Mouse (Mus musculus) lung, postnatal 0 days (tissue): ENCODE data around the gene Mast3. TPM values are rescaled to one million over a fixed set of nuclear protein-coding genes. Genes with fewer than 3 reads are reported as not detected.

Experiments used
- ATAC-seq: fragments of 200-750 bp; cut with Nextera tagmentation; 2 replicates; pipeline ENCODE4 v1.8.0; 2017; ENCODE audit warnings: moderate library complexity
- DNase-seq: peaks from one replicate; pipeline ENCODE4 v3.0.0-alpha.2; 2016; ENCODE audit warnings: low spot score
- H3K27ac ChIP-seq: fragments of 300-500 bp; sonication (generic); 2 replicates; pipeline ENCODE4 v1.5.1; 2014; ENCODE audit warnings: antibody characterized with exemption, mild to moderate bottlenecking, low read length, mixed read lengths
- H3K27me3 ChIP-seq: fragments of 300-500 bp; sonication (generic); replicated peaks from 2 replicates; pipeline ENCODE4 v1.6.1; 2014; ENCODE audit warnings: low read length, mixed read lengths; ENCODE audit not compliant: insufficient read depth
- H3K36me3 ChIP-seq: fragments of 300-500 bp; sonication (generic); 2 replicates; pipeline ENCODE4 v1.6.1; 2014; ENCODE audit warnings: low read length, mixed read lengths; ENCODE audit not compliant: insufficient read depth
- H3K4me1 ChIP-seq: fragments of 300-500 bp; sonication (generic); 2 replicates; pipeline ENCODE4 v1.6.1; 2014; ENCODE audit warnings: antibody characterized with exemption, low read depth, low read length, mixed read lengths; ENCODE audit not compliant: insufficient read depth
- H3K4me2 ChIP-seq: fragments of 300-500 bp; sonication (generic); replicated peaks from 2 replicates; pipeline ENCODE4 v1.6.1; 2014; ENCODE audit warnings: low read depth, mild to moderate bottlenecking, low read length, moderate library complexity, mixed read lengths
- H3K4me3 ChIP-seq: fragments of 300-500 bp; sonication (generic); 2 replicates; pipeline ENCODE4 v1.5.1; 2014; ENCODE audit warnings: low read depth, low read length
- H3K9ac ChIP-seq: fragments of 300-500 bp; sonication (generic); replicated peaks from 2 replicates; pipeline ENCODE4 v1.6.1; 2014; ENCODE audit warnings: low read depth, mild to moderate bottlenecking
- H3K9me3 ChIP-seq: fragments of 300-500 bp; sonication (generic); 2 replicates; pipeline ENCODE4 v1.6.1; 2016; ENCODE audit warnings: low read length, mixed read lengths
- CTCF ChIP-seq: IDR thresholded peaks from 2 replicates; pipeline ENCODE4 v1.5.1; 2016; ENCODE audit warnings: antibody characterized with exemption, mild to moderate bottlenecking
- EP300 ChIP-seq: IDR thresholded peaks from 2 replicates; pipeline ENCODE4 v1.6.1; 2016; ENCODE audit warnings: antibody characterized with exemption, mild to moderate bottlenecking, control low read depth
- WGBS: fragments of 180-500 bp; shearing (Covaris S2); extraction: QIAGEN DNeasy Blood & Tissue Kit; methylation state at CpG from one replicate; pipeline ENCODE4 v1.1.7; 2014; 5-methylcytosine and 5-hydroxymethylcytosine counted together
- polyA plus RNA-seq: library from polyadenylated mRNA; unstranded; fragments of >200 nt; fragmentation: Nextera tagmentation; extraction: Ambion mirVana; gene quantifications from 2 replicates; pipeline ENCODE4 v1.2.1, GENCODE M21; 2015

Gene Mast3
- polyA plus RNA-seq, 1 experiment from 2014 or later, result 7.6 TPM

DNA sequence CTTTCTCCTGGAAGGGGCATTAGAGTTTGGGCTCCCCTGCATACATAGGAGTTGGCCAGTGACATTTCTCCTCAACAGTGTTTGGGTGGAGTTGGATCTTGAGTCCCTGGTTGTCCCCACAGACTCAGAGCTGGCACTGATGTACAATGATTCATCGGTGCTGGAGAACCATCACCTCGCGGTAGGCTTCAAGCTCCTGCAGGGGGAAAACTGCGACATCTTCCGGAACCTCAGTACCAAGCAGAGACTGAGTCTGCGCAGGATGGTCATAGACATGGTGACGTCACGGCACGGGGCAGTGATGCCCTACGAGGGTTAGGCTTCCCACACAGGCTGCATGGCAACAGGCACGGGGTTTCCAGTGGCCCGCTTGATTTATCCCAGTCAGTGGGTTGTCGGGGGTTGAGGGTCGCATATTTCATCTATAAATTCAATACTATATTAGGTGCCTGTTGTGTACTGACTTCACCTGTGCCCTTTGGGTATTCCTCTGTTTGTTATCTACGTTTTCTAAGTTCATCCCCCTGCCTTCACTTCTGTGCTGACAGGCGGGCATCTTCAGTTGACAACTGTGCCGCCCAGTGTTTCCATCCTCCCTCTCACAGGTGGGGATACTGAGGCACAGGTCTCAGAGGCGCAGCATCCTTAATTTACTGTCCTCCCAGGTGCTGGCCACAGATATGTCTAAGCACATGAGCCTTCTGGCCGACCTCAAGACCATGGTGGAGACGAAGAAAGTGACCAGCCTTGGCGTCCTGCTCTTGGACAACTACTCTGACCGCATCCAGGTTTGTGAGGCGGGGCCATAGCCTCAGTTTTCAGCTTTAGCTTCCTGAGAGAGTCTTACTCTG lies 56.4 kb downstream of the Mast3 start:
- H3K36me3 ChIP-seq, result no peaks in the 10 kb centered on the region
- no peak for TF ChIP-seq EP300
- TF ChIP-seq CTCF, result no peak
- 81% methylated on average over 23 of the region's 23 CpGs for WGBS
- H3K4me3 ChIP-seq, result no peak overlapping the region
- peaks cover 20% of the 10 kb centered on the region; the same call in 1 of the 2 replicates for H3K27me3 ChIP-seq
- no peak for DNase-seq
- H3K9me3 ChIP-seq, result no peaks in the 10 kb centered on the region
- no peak overlapping the region for H3K4me2 ChIP-seq
- peaks cover 7% of the 10 kb centered on the region; the same call in 1 of the 2 replicates for H3K4me1 ChIP-seq
- no peak overlapping the region for H3K27ac ChIP-seq
- no peak overlapping the region for H3K9ac ChIP-seq
- ATAC-seq, result no peak

DNA sequence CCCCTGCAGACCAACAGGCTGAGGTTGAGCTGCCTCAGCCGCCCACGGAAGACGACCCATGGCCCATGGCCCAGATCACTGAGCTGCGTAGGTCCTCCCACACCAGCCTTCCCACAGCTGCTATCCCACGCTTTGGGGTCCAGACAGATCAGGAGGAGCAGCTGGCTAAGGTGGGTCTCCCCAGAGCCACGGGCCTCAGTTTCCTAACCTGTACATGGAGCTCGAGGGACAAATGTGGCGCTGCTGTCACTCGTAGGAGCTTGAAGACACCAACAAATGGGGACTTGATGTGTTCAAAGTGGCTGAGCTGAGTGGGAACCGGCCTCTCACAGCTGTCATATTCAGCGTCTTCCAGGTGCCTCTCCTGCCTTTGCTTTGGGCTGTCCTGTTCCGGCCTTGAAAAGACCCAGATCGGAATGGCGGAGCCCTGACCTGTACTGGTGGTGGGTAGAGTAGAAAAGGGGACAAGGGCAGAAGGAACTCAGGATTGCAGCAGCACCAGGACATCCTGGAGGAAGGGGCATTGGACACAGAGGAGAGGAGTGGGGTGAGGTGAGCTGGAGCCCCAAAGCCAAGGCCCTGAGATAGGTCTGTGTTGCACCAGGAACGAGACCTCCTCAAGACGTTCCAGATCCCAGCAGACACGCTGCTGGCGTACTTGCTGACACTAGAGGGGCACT lies 57.5 kb downstream of the Mast3 start:
- Histone ChIP-seq H3K4me3 (no peak overlapping the region), H3K27me3 (peaks cover 31% of the 10 kb centered on the region; the same call in 1 of the 2 replicates), H3K27ac (no peak overlapping the region), H3K4me1 (no peaks in the 10 kb centered on the region; the same call in 1 of the 2 replicates), H3K36me3 (no peaks in the 10 kb centered on the region), H3K9me3 (no peaks in the 10 kb centered on the region), H3K4me2 (no peak overlapping the region), H3K9ac (no peak overlapping the region)
- 82% methylated on average over 18 of the region's 18 CpGs for WGBS
- no peak for TF ChIP-seq EP300
- TF ChIP-seq CTCF, result no peak
- ATAC-seq (no peak), DNase-seq (no peak)

- Histone ChIP-seq H3K27me3 (peaks cover 38% of the 10 kb centered on the region; the same call in 1 of the 2 replicates), H3K4me3 (no peak overlapping the region), H3K27ac (no peak overlapping the region), H3K9ac (no peak overlapping the region), H3K4me1 (no peaks in the 10 kb centered on the region; the same call in 1 of the 2 replicates), H3K9me3 (no peaks in the 10 kb centered on the region), H3K4me2 (no peak overlapping the region), H3K36me3 (no peaks in the 10 kb centered on the region)
- TF ChIP-seq CTCF, result no peak
- TF ChIP-seq EP300, result no peak
- ATAC-seq, result no peak
- 41% methylated on average over 9 of the region's 9 CpGs for WGBS
- DNase-seq, result no peak
Observed at GRCm38 (mm10) chr8:70746676-70747075, 58.2 kb downstream of the Mast3 start.

DNA sequence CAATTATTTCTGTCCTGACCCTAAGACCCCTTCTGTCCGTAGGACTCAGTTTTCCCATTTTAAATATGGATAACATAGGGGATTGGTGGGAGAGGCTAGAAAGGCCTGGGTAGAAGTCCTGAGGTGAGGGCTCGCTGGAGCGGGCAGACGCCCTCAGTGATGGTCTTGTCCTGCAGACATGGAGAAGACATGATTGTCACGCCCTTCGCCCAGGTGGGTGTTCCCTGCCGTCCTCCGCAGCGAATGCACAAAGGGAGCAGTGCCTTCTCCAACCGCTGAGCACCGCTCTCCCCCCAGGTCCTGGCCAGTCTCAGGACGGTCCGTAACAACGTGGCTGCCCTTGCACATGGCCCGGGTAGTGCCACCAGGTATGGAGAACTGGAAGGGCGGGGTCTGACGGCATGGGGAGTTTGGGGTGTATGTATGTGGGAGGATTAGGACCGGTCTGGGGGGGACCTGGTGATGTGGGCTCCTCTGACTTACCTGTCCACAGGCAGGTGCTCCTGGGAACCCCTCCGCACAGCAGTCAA lies 59.1 kb downstream of the Mast3 start:
- Histone ChIP-seq H3K27ac (no peak overlapping the region), H3K27me3 (peaks cover 40% of the 10 kb centered on the region; the same call in 1 of the 2 replicates), H3K4me2 (no peak overlapping the region), H3K4me3 (no peak overlapping the region), H3K9me3 (no peaks in the 10 kb centered on the region), H3K9ac (no peak overlapping the region), H3K4me1 (no peaks in the 10 kb centered on the region; the same call in 1 of the 2 replicates), H3K36me3 (no peaks in the 10 kb centered on the region)
- 61% methylated on average over 18 of the region's 19 CpGs for WGBS
- DNase-seq, result no peak
- ATAC-seq, result no peak
- TF ChIP-seq CTCF (no peak), EP300 (no peak)

DNA sequence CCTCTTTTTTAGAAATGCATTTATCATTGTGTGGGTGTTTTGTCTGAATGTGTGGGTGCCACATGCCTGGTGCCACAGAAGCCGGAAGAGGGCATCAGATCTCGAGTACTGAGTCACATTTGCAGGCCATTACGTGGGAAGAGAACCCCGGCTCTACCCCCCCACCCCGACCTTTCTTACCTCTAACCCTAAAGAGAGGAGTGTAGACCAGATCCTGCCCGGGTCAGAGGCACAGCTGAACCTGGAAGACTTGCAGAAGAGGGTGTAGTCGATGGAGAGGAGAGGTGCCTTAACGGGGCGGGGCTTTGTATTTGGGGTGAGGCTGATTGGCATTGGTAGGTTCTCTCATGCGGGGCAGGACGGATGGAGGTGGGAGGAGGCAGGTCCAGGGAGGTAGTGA lies 60.0 kb downstream of the Mast3 start:
- 42% methylated on average over 11 of the region's 11 CpGs for WGBS
- no peak overlapping the region for H3K4me2 ChIP-seq
- H3K9ac ChIP-seq, result no peak overlapping the region
- H3K4me3 ChIP-seq, result no peak overlapping the region
- H3K4me1 ChIP-seq, result no peaks in the 10 kb centered on the region; the same call in 1 of the 2 replicates
- no peaks in the 10 kb centered on the region for H3K36me3 ChIP-seq
- no peaks in the 10 kb centered on the region for H3K9me3 ChIP-seq
- H3K27ac ChIP-seq, result no peak overlapping the region
- no peak for TF ChIP-seq CTCF
- no peak for TF ChIP-seq EP300
- no peak for DNase-seq
- H3K27me3 ChIP-seq, result peaks cover 40% of the 10 kb centered on the region; the same call in 1 of the 2 replicates
- no peak for ATAC-seq
